Mouse (Mus musculus) testis, adult 2 months (tissue): ENCODE data around the gene Pkd1l2. TPM values are rescaled to one million over a fixed set of nuclear protein-coding genes. Genes with fewer than 3 reads are reported as not detected.

Source experiments
- H3K27ac ChIP-seq: fragments of 200-500 bp; 2 replicates; pipeline ENCODE4 v1.5.1; 2012; ENCODE audit warnings: low read depth, low read length; ENCODE audit not compliant: control insufficient read depth, insufficient read depth
- H3K27me3 ChIP-seq: fragments of 200-500 bp; 2 replicates; pipeline ENCODE4 v1.6.1; 2012; ENCODE audit warnings: mild to moderate bottlenecking, low read length, moderate library complexity; ENCODE audit not compliant: control insufficient read depth, insufficient read depth
- H3K36me3 ChIP-seq: fragments of 200-500 bp; 2 replicates; pipeline ENCODE4 v1.6.1; 2012; ENCODE audit warnings: mild to moderate bottlenecking, low read length; ENCODE audit not compliant: control insufficient read depth, insufficient read depth
- H3K4me1 ChIP-seq: fragments of 200-500 bp; 2 replicates; pipeline ENCODE4 v1.6.1; 2012; ENCODE audit warnings: low read length; ENCODE audit not compliant: control insufficient read depth, insufficient read depth
- H3K4me3 ChIP-seq: fragments of 200-500 bp; 2 replicates; pipeline ENCODE4 v1.5.1; 2012; ENCODE audit warnings: low read depth, mild to moderate bottlenecking, low read length, moderate library complexity, mixed read lengths; ENCODE audit not compliant: control insufficient read depth
- CTCF ChIP-seq: fragments of 200-500 bp; IDR thresholded peaks from 2 replicates; pipeline ENCODE4 v1.5.1; 2012; ENCODE audit warnings: low read depth, mild to moderate bottlenecking, inconsistent platforms, low read length, moderate library complexity; ENCODE audit not compliant: control insufficient read depth, insufficient read depth, insufficient replicate concordance
- POLR2A ChIP-seq: fragments of 200-500 bp; IDR thresholded peaks from 2 replicates; pipeline ENCODE4 v1.6.1; 2012; ENCODE audit warnings: low read depth, mild to moderate bottlenecking, inconsistent platforms, low read length, moderate library complexity; ENCODE audit not compliant: control insufficient read depth
- polyA plus RNA-seq: library from polyadenylated mRNA; depleted of rRNA; stranded (reverse); fragments of >200 nt; gene quantifications from 2 replicates; pipeline ENCODE4 v1.2.3, GENCODE M21; 2012; rRNA removed

Pkd1l2 gene
- polyA plus RNA-seq, 1 experiment, result 3.1 TPM

DNA sequence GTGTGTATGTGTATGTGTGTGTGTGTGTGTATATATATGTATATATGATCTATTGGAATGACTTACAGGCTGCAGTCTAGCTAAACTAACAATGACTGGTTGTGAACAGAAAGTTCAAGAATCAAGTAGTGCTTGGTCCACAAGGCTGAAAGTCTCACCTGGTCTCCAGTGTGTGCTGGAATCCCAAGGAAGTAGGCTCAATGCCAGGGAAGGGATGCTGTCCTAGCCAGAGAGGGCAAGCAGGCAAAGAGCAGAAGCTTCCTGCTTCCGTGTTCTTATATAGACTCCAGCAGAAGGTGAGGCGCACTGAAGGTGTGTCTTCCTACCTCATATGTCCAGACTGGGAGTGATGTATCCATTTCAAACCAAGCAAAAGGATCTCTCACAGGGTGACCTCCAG, 130.5 kb downstream of the Pkd1l2 start:
- no peaks in the 10 kb centered on the region for H3K27me3 ChIP-seq
- H3K4me3 ChIP-seq, result no peak overlapping the region
- H3K4me1 ChIP-seq, result no peaks in the 10 kb centered on the region
- H3K27ac ChIP-seq, result no peak overlapping the region
- TF ChIP-seq POLR2A, result no peak
- no peak for TF ChIP-seq CTCF
- no peaks in the 10 kb centered on the region; the same call in none of the 2 replicates for H3K36me3 ChIP-seq

DNA sequence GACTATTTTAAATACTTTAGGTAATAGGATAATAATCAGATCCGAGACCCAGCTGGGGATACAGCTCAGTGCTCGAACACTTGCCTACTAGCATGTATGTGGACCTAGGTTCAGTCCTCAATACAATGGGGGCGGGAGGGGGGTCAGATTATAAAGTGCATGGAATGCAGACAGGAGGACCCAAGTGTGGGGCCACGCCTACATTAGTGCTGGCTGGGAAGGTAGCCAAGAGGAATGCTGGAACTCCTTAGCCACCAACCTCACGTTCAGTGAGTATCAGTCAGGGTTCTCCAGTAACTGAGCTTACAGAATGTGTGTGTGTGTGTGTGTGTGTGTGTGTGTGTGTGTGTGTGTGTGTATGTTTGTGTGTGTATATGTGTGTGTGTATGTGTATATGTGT, 130.9 kb downstream of the Pkd1l2 start:
- TF ChIP-seq POLR2A (no peak), CTCF (no peak)
- no peaks in the 10 kb centered on the region for H3K27me3 ChIP-seq
- H3K4me1 ChIP-seq, result no peaks in the 10 kb centered on the region
- no peak overlapping the region for H3K4me3 ChIP-seq
- no peaks in the 10 kb centered on the region; the same call in none of the 2 replicates for H3K36me3 ChIP-seq
- no peak overlapping the region for H3K27ac ChIP-seq

DNA sequence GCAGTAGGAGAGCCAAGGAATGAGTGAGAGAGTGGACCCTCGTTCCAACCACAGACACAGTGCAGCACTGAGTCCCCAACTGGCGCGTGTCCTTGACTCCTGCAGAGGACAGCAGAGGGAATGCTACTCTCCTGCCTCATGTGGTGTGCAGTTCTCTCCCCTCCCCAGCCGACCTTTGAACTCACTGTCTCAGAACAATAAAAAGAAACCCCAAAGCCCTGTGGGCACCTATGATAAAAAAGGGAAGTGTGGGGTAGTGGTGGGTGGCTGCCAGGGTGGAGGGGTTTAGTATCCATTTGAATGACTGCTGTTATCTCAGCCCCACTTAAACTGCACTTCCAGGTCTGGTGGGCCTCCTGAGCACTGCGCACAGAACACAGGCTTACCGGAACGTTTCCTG, 134.7 kb downstream of the Pkd1l2 start:
- H3K27ac ChIP-seq, result no peak overlapping the region
- TF ChIP-seq POLR2A (no peak), CTCF (no peak)
- no peak overlapping the region for H3K4me3 ChIP-seq
- peaks cover 15% of the 10 kb centered on the region for H3K4me1 ChIP-seq
- H3K36me3 ChIP-seq, result no peaks in the 10 kb centered on the region
- H3K27me3 ChIP-seq, result no peaks in the 10 kb centered on the region

GRCm38 (mm10) chr8:116946851-116947250, 135.4 kb downstream of the Pkd1l2 start:
- Histone ChIP-seq H3K4me3 (no peak overlapping the region), H3K4me1 (peaks cover 16% of the 10 kb centered on the region), H3K27ac (no peak overlapping the region), H3K27me3 (no peaks in the 10 kb centered on the region), H3K36me3 (no peaks in the 10 kb centered on the region)
- TF ChIP-seq CTCF (no peak), POLR2A (no peak)

DNA sequence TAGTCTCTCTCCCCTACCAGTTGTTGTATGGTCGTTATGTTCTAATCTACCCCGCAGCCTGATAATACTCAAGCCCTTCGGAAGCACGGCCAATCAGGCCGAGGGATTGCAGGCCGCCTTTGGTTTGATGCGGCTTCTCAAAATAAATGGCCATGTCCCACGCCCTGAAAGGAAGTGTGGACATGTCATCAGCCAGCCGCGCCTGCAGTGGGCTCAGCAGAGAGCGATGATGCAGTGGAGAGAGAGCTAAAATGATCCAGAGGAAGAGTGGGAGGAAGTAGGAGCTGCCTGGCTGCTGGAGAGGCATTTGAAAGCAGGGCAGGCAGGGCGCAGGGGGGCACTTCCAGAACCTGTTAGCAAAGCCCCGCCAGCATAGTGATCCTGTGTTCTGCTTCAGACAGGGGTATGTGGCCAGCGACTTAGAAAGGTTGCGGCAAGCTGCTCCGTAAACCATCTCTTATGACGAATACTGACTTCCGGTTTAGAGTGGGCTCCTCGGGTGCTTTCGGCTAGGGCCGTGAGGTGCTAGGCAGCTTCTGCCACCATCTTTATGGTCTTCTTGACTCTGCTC, 135.9 kb downstream of the Pkd1l2 start:
- TF ChIP-seq CTCF (no peak), POLR2A (no peak)
- Histone ChIP-seq H3K27ac (no peak overlapping the region), H3K27me3 (no peaks in the 10 kb centered on the region), H3K4me1 (peaks cover 16% of the 10 kb centered on the region), H3K4me3 (no peak overlapping the region), H3K36me3 (no peaks in the 10 kb centered on the region)

Other genes starting within 250 kb of the Pkd1l2 start
- 12.0 and 12.8 TPM in 2 replicates for gene Cmc2, start 161.0 kb downstream of the Pkd1l2 start, polyA plus RNA-seq
- gene Cenpn, start 160.7 kb downstream of the Pkd1l2 start, polyA plus RNA-seq, result 141 TPM in 2 replicates
- gene Atmin, start 139.1 kb downstream of the Pkd1l2 start, polyA plus RNA-seq, result 35.2 and 37.7 TPM in 2 replicates
- gene 1700030J22Rik, start 103.5 kb downstream of the Pkd1l2 start, polyA plus RNA-seq, result 176 and 190 TPM in 2 replicates
- 7.3 and 7.6 TPM in 2 replicates for gene Gcsh, start 88.9 kb downstream of the Pkd1l2 start, polyA plus RNA-seq
- 31.9 and 38.7 TPM in 2 replicates for gene Bco1, start 13.4 kb upstream of the Pkd1l2 start, polyA plus RNA-seq
- 3.8 and 4.1 TPM in 2 replicates for gene Gan, start 75.7 kb upstream of the Pkd1l2 start, polyA plus RNA-seq
- gene Cmip, start 174.6 kb upstream of the Pkd1l2 start, polyA plus RNA-seq, result 10.5 and 11.0 TPM in 2 replicates